ENCODE assay signal across 9 mouse cellular contexts in the genomic region with DNA sequence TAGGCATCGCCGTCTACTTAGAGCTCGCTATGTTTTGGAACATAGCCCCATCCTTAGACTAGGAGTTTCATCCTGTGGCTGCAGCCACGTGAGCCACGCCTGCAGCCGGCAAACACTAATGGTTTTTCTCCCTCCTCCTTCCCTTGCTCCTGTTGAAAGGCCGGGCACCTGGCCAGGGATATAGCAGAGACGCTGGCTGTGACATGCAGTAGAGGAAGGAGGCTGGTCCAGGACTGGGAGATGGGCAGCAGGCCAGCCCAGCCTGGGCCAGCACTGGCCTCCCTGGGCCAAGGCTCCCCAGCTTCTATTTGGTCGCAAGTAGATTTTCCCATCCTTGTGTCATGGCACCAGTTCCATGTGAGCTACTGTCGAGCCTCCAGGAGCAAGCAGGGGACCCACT. TPM values are rescaled to one million over a fixed set of nuclear protein-coding genes. Genes with fewer than 3 reads are reported as not detected.
A peak's percentile ranks its signal among the peaks of the same experiment; 100 is the strongest.
DNase-seq lines count a peak whose midpoint lies in the region; ATAC-seq and TF ChIP-seq lines count a peak whose summit lies in the region.
"Had no signal": no experiment of that assay in that cellular context is flagged by ENCODE, and none has a peak within 500 bp of the region (broad histone marks: within the 10 kb centered on the region; RNA-seq: fewer than 3 reads in every experiment).

No protein-coding gene starts in this region.

- peaks cover 12% of the 10 kb centered on the region for H3K4me1 ChIP-seq in heart, embryonic 16.5 days (ENCODE audit: control insufficient read depth, insufficient read depth, low read length)
- H3K4me1 ChIP-seq in stomach, embryonic 16.5 days (ENCODE audit: control insufficient read depth, insufficient read depth, low read length) = no peaks in the 10 kb centered on the region

- peak; percentile 89 for ATAC-seq in heart, embryonic 16.5 days (replicated peaks; ENCODE audit: extremely low read depth, insufficient read depth, low FRiP score)
- ATAC-seq in stomach, embryonic 16.5 days (ENCODE audit: insufficient read depth, low FRiP score) = peak; percentile 37; the same call in 1 of the 2 replicates

- no peak overlapping the region for H3K4me3 ChIP-seq in heart, embryonic 16.5 days (ENCODE audit: low read length)
- H3K4me3 ChIP-seq in stomach, embryonic 16.5 days (replicated peaks; ENCODE audit: low read length) = no peak overlapping the region
- no peak overlapping the region for H3K4me3 ChIP-seq in left cerebral cortex, adult 2 months

- no peak overlapping the region for H3K4me2 ChIP-seq in heart, embryonic 16.5 days (ENCODE audit: low read depth, low read length)
- no peak overlapping the region for H3K4me2 ChIP-seq in stomach, embryonic 16.5 days (ENCODE audit: low read depth, low read length)

- H3K9me3 ChIP-seq in heart, embryonic 16.5 days (replicated peaks; ENCODE audit: control insufficient read depth, low read length) = no peaks in the 10 kb centered on the region
- no peaks in the 10 kb centered on the region for H3K9me3 ChIP-seq in stomach, embryonic 16.5 days (replicated peaks; ENCODE audit: control insufficient read depth, low read length)

- intact Hi-C loops in left cerebral cortex, adult 2 months (cut with DNase I) = no loop called here

- no peak overlapping the region for H3K27ac ChIP-seq in heart, embryonic 16.5 days (ENCODE audit: low read length)
- H3K27ac ChIP-seq in stomach, embryonic 16.5 days (ENCODE audit: low read length) = no peak overlapping the region
- H3K27ac ChIP-seq in left cerebral cortex, adult 2 months = no peak overlapping the region

- H3K27me3 ChIP-seq in heart, embryonic 16.5 days (ENCODE audit: control insufficient read depth, insufficient read depth, low read length) = peaks cover 63% of the 10 kb centered on the region
- H3K27me3 ChIP-seq in stomach, embryonic 16.5 days (ENCODE audit: control insufficient read depth, insufficient read depth, low read length) = peaks cover 26% of the 10 kb centered on the region

- no peaks in the 10 kb centered on the region for H3K36me3 ChIP-seq in heart, embryonic 16.5 days (ENCODE audit: control insufficient read depth, insufficient read depth)
- H3K36me3 ChIP-seq in stomach, embryonic 16.5 days (ENCODE audit: control insufficient read depth, insufficient read depth, low read length) = no peaks in the 10 kb centered on the region

- DNase-seq in adrenal gland, adult 2 months = peak; percentile 53
- no peak for DNase-seq in adrenal gland, adult 18-20 months (ENCODE audit: low spot score in 2 of 2)
- peak; percentile 65 for DNase-seq in right cerebral cortex, postnatal 4 days
- DNase-seq in right cerebral cortex, adult 2 months (ENCODE audit: low spot score in 2 of 2) = no peak
- no peak for DNase-seq in retina, embryonic 14.5 days (ENCODE audit: low spot score)
- DNase-seq in left cerebral cortex, adult 2 months (ENCODE audit: extremely low spot score in 1 of 2, low spot score in 2 of 2) = no peak

- no peak overlapping the region for H3K9ac ChIP-seq in heart, embryonic 16.5 days (ENCODE audit: low read length)
- no peak overlapping the region for H3K9ac ChIP-seq in stomach, embryonic 16.5 days (ENCODE audit: low read length)

- 36% methylated on average over 10 of the region's 10 CpGs for WGBS in heart, embryonic 16.5 days
- 55% methylated on average over 10 of the region's 10 CpGs for WGBS in stomach, embryonic 16.5 days

- TF ChIP-seq CTCF in left cerebral cortex, adult 2 months (IDR thresholded peaks at IDR 0.05) = no peak

RNA-seq across cellular contexts. Expression of a gene that starts 7.6 kb away (rescaled TPM):
- not detected for total RNA-seq in adrenal gland, adult 2 months (2021)
- not detected in 2 replicates for polyA plus RNA-seq in adrenal gland, adult 2 months (2012; rRNA removed)
- not detected for total RNA-seq in adrenal gland, adult 18-20 months (2021)
- polyA plus RNA-seq in heart, embryonic 16.5 days (2015; fragmentation: Nextera tagmentation; extraction: Ambion mirVana) = not detected in 2 replicates
- 0.23 and 0.62 TPM in 2 replicates for polyA plus RNA-seq in stomach, embryonic 16.5 days (2015; fragmentation: Nextera tagmentation; extraction: Ambion mirVana)
- total RNA-seq in left cerebral cortex, adult 2 months (2021) = not detected
- polyA plus RNA-seq: intestine, embryonic 14.5 days had no signal

RNA-seq across cellular contexts. Expression of a gene that starts 23.8 kb away (rescaled TPM):
- 1 to 10 TPM in 1 of 2 experiments, under 1 TPM in 1; 0.58 to 2.7 TPM for total RNA-seq in adrenal gland, adult 2 months (2021)
- 2.4 and 2.6 TPM in 2 replicates for polyA plus RNA-seq in adrenal gland, adult 2 months (2012; rRNA removed)
- 1 to 10 TPM in 1 of 2 experiments, under 1 TPM in 1; 0.80 to 1.1 TPM for total RNA-seq in adrenal gland, adult 18-20 months (2021)
- 2.7 and 2.9 TPM in 2 replicates for polyA plus RNA-seq in heart, embryonic 16.5 days (2015; fragmentation: Nextera tagmentation; extraction: Ambion mirVana)
- polyA plus RNA-seq in stomach, embryonic 16.5 days (2015; fragmentation: Nextera tagmentation; extraction: Ambion mirVana) = 5.6 and 5.8 TPM in 2 replicates
- total RNA-seq in left cerebral cortex, adult 2 months (2021) = 10 to 100 TPM; 12.2 to 19.7 TPM

RNA-seq across cellular contexts. Expression of a gene that starts 54.9 kb away (rescaled TPM):
- total RNA-seq in adrenal gland, adult 2 months (2021) = 100 to 1,000 TPM; 436 to 451 TPM
- 456 and 530 TPM in 2 replicates for polyA plus RNA-seq in adrenal gland, adult 2 months (2012; rRNA removed)
- total RNA-seq in adrenal gland, adult 18-20 months (2021) = 100 to 1,000 TPM; 407 to 488 TPM
- polyA plus RNA-seq in heart, embryonic 16.5 days (2015; fragmentation: Nextera tagmentation; extraction: Ambion mirVana) = 597 and 626 TPM in 2 replicates
- 717 and 769 TPM in 2 replicates for polyA plus RNA-seq in stomach, embryonic 16.5 days (2015; fragmentation: Nextera tagmentation; extraction: Ambion mirVana)
- total RNA-seq in left cerebral cortex, adult 2 months (2021) = 100 to 1,000 TPM; 409 to 423 TPM

Comparison
In these comparisons a context has a peak if more than half of its experiments do, and no peak if none do; other contexts are left out.
1. DNase-seq: peak in adrenal gland, adult 2 months (single experiment) and right cerebral cortex, postnatal 4 days (single experiment); none in adrenal gland, adult 18-20 months (0 of 2), right cerebral cortex, adult 2 months (0 of 2), retina, embryonic 14.5 days (single experiment) and left cerebral cortex, adult 2 months (0 of 2).